Mouse (Mus musculus): Measurements from ENCODE around the gene Scfd2. TPM values are rescaled to one million over a fixed set of nuclear protein-coding genes. Genes with fewer than 3 reads are reported as not detected.
A peak's percentile ranks its signal among the peaks of the same experiment; 100 is the strongest.

The Scfd2 gene
- polyA plus RNA-seq, 2 experiments, result 3.9 to 9.4 TPM

DNA sequence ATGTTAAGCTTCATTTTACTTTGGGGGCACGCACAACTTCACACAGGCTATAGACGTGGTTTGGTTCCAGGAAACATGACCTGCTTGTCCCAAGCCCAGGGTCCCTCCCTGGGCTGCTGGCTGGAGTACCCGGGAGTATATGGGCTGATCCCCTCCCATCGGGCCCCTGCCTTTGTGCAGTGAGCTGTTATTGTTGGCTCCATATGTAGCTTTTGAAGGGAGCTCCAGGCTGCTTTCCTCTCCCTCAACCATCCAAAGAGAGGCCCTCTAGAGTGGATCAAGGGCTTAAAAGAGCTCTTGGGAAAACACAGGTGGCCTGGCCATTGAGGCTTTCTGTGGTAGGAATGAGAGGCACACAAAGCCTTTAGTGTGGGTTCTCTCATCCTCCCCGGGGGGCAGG, 235.5 kb downstream of the Scfd2 start:
- no peak for TF ChIP-seq CTCF (IDR thresholded peaks at IDR 0.05; ENCODE audit: low read depth)
- H3K4me1 ChIP-seq (replicated peaks; ENCODE audit: control insufficient read depth in 2 of 2, insufficient read depth in 2 of 2, low read length in 1 of 2), result no peaks in the 10 kb centered on the region
- H3K9me3 ChIP-seq (ENCODE audit: control insufficient read depth, low read length), result no peaks in the 10 kb centered on the region
- no peak overlapping the region for H3K27ac ChIP-seq
- 68% methylated on average over 5 of the region's 5 CpGs for WGBS (ENCODE audit: insufficient replicate concordance)
- ATAC-seq (ENCODE audit: insufficient read depth) (no peak), DNase-seq (ENCODE audit: low read depth in 3 of 3, low spot score in 3 of 3) (no peak)
- no peak overlapping the region for H3K4me3 ChIP-seq (ENCODE audit: insufficient read depth in 1 of 2, low read depth in 2 of 2, low read length in 2 of 2)
- H3K9ac ChIP-seq (replicated peaks), result no peak overlapping the region
- H3K27me3 ChIP-seq (ENCODE audit: control insufficient read depth, insufficient read depth, low read length), result no peaks in the 10 kb centered on the region
- H3K4me2 ChIP-seq (ENCODE audit: low read depth), result no peak overlapping the region
- no peaks in the 10 kb centered on the region for H3K36me3 ChIP-seq (replicated peaks; ENCODE audit: control insufficient read depth, insufficient read depth, low read depth)

DNA sequence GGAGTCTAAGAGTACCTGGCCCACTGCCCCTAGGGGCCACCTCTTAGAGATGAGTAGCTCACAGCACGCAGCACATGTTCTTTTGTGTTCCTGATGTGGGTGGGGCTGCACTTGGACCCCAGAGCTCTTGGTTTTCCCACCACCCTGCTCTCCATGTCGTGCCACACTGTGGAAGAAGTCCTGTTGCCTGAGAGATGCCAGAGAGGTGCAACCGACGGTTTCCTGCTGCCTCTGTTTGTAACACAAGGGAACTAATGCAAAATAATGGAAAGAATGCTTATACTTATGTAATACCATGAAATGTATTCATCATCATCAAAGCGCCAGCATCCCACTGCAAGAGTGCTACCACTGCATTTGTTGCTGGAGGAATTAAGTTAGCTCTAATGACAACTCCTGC, 238.0 kb downstream of the Scfd2 start:
- 63% methylated on average over 5 of the region's 5 CpGs for WGBS (ENCODE audit: insufficient replicate concordance)
- H3K27me3 ChIP-seq (ENCODE audit: control insufficient read depth, insufficient read depth, low read length), result no peaks in the 10 kb centered on the region

DNA sequence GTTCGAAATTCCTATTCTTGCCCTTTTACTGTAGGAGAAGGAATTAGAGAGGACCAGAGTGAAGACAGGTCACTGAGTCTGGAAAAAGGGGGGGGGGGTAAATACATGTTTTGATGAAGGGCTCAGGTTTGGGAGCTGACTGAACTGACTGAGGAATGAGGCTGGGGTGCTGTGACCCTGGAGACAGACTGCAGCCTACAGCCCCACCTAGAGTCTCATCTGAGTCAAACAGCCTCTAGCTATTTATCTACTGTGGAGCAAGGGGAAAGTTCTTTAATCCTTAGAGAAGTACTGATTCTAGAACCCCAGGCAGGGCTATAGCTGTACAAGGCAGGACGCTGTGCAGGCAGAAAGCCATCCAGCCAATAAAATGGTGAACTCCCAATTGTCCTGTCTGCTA, 239.5 kb downstream of the Scfd2 start:
- Histone ChIP-seq H3K4me2 (ENCODE audit: low read depth) (no peak overlapping the region), H3K9me3 (ENCODE audit: control insufficient read depth, low read length) (no peaks in the 10 kb centered on the region), H3K27me3 (ENCODE audit: control insufficient read depth, insufficient read depth, low read length) (no peaks in the 10 kb centered on the region), H3K36me3 (replicated peaks; ENCODE audit: control insufficient read depth, insufficient read depth, low read depth) (no peaks in the 10 kb centered on the region), H3K4me3 (ENCODE audit: insufficient read depth in 1 of 2, low read depth in 2 of 2, low read length in 2 of 2) (no peak overlapping the region), H3K9ac (replicated peaks) (no peak overlapping the region), H3K27ac (no peak overlapping the region), H3K4me1 (replicated peaks; ENCODE audit: control insufficient read depth in 2 of 2, insufficient read depth in 2 of 2, low read length in 1 of 2) (no peaks in the 10 kb centered on the region)
- DNase-seq (ENCODE audit: low read depth in 3 of 3, low spot score in 3 of 3), result no peak
- 80% methylated on average over 2 of the region's 2 CpGs for WGBS (ENCODE audit: insufficient replicate concordance)
- TF ChIP-seq CTCF (IDR thresholded peaks at IDR 0.05; ENCODE audit: low read depth) (0 out of 2 replicates have a peak, but pooled peaks have one; percentile 22), EP300 (IDR thresholded peaks at IDR 0.05; ENCODE audit: low read depth) (no peak)
- no peak for ATAC-seq (ENCODE audit: insufficient read depth)

More for the DNA sequence above, 238.0 kb downstream of the Scfd2 start:
- no peaks in the 10 kb centered on the region for H3K4me1 ChIP-seq (replicated peaks; ENCODE audit: control insufficient read depth in 2 of 2, insufficient read depth in 2 of 2, low read length in 1 of 2)
- TF ChIP-seq EP300 (IDR thresholded peaks at IDR 0.05; ENCODE audit: low read depth), result no peak
- no peak for TF ChIP-seq CTCF (IDR thresholded peaks at IDR 0.05; ENCODE audit: low read depth)
- no peak overlapping the region for H3K4me3 ChIP-seq (ENCODE audit: insufficient read depth in 1 of 2, low read depth in 2 of 2, low read length in 2 of 2)
- H3K36me3 ChIP-seq (replicated peaks; ENCODE audit: control insufficient read depth, insufficient read depth, low read depth), result no peaks in the 10 kb centered on the region
- H3K4me2 ChIP-seq (ENCODE audit: low read depth), result no peak overlapping the region
- DNase-seq (ENCODE audit: low read depth in 3 of 3, low spot score in 3 of 3) (no peak), ATAC-seq (ENCODE audit: insufficient read depth) (no peak)
- H3K9me3 ChIP-seq (ENCODE audit: control insufficient read depth, low read length), result no peaks in the 10 kb centered on the region
- H3K27ac ChIP-seq, result no peak overlapping the region
- no peak overlapping the region for H3K9ac ChIP-seq (replicated peaks)

DNA sequence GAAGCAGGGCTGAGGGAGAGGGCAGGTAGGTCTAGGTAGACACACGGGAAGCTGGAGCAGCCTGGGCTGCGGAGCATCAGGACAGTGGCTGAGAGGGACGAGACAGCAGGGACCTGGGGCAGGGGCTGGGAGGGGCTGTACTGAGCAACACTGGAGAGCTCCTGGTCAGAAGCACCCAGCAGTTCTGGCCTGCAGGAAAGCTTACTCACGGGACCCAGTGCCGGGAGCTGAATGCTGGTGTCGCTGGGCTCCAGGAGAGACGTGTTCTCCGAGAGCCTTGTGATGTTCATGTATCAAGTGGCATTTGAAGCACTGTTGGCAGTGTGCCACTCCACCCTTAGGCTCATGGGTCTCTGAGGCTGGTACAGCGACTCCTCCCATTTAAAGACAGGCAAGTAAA, 240.0 kb downstream of the Scfd2 start:
- TF ChIP-seq EP300 (IDR thresholded peaks at IDR 0.05; ENCODE audit: low read depth) (no peak), CTCF (IDR thresholded peaks at IDR 0.05; ENCODE audit: low read depth) (no peak)
- Histone ChIP-seq H3K9me3 (ENCODE audit: control insufficient read depth, low read length) (no peaks in the 10 kb centered on the region), H3K36me3 (replicated peaks; ENCODE audit: control insufficient read depth, insufficient read depth, low read depth) (no peaks in the 10 kb centered on the region), H3K4me1 (replicated peaks; ENCODE audit: control insufficient read depth in 2 of 2, insufficient read depth in 2 of 2, low read length in 1 of 2) (no peaks in the 10 kb centered on the region), H3K9ac (replicated peaks) (no peak overlapping the region), H3K27ac (no peak overlapping the region), H3K4me3 (ENCODE audit: insufficient read depth in 1 of 2, low read depth in 2 of 2, low read length in 2 of 2) (no peak overlapping the region), H3K4me2 (ENCODE audit: low read depth) (no peak overlapping the region), H3K27me3 (ENCODE audit: control insufficient read depth, insufficient read depth, low read length) (no peaks in the 10 kb centered on the region)
- ATAC-seq (ENCODE audit: insufficient read depth) (no peak), DNase-seq (ENCODE audit: low read depth in 3 of 3, low spot score in 3 of 3) (no peak)
- 74% methylated on average over 9 of the region's 9 CpGs for WGBS (ENCODE audit: insufficient replicate concordance)

DNA sequence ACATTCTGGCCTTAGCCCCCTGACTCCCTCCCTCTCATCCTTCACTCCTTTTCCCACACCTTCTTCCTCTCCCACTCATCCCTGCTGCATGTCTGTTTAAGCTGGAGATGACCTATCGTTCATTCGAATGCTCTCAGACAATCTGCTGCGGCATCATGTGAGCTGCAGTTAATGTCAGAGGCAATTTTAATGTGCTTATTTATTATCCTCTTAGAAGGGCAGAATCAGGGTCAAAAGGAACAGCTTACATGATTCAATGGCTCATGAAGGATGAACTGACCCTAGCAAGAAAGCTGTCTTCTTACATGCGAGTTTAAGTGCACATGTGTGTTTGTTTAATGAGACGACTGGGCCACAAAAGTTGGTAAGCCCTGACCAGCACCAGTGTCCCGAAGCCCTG, 241.6 kb downstream of the Scfd2 start:
- 71% methylated on average over 6 of the region's 6 CpGs for WGBS (ENCODE audit: insufficient replicate concordance)
- DNase-seq (ENCODE audit: low read depth in 3 of 3, low spot score in 3 of 3), result no peak
- ATAC-seq (ENCODE audit: insufficient read depth), result no peak
- no peak overlapping the region for H3K4me3 ChIP-seq (ENCODE audit: insufficient read depth in 1 of 2, low read depth in 2 of 2, low read length in 2 of 2)
- no peaks in the 10 kb centered on the region for H3K36me3 ChIP-seq (replicated peaks; ENCODE audit: control insufficient read depth, insufficient read depth, low read depth)
- no peaks in the 10 kb centered on the region for H3K9me3 ChIP-seq (ENCODE audit: control insufficient read depth, low read length)
- no peak overlapping the region for H3K27ac ChIP-seq
- no peak overlapping the region for H3K9ac ChIP-seq (replicated peaks)
- H3K4me2 ChIP-seq (ENCODE audit: low read depth), result no peak overlapping the region
- peaks cover 3% of the 10 kb centered on the region in 2 experiments; a peak in 3 of 4 replicates for H3K4me1 ChIP-seq (replicated peaks; ENCODE audit: control insufficient read depth in 2 of 2, insufficient read depth in 2 of 2, low read length in 1 of 2)
- H3K27me3 ChIP-seq (ENCODE audit: control insufficient read depth, insufficient read depth, low read length), result no peaks in the 10 kb centered on the region
- TF ChIP-seq EP300 (IDR thresholded peaks at IDR 0.05; ENCODE audit: low read depth) (no peak), CTCF (IDR thresholded peaks at IDR 0.05; ENCODE audit: low read depth) (no peak)
